Mouse (Mus musculus): ENCODE data around the gene Dctn3. TPM values are rescaled to one million over a fixed set of nuclear protein-coding genes. Genes with fewer than 3 reads are reported as not detected.
"Not testable (repeated sequence)": the region's sequence is repeated elsewhere in the genome, so short reads cannot be mapped to it uniquely, and the experiment has no call there.

The Dctn3 gene
- polyA plus RNA-seq, 1 experiment from 2014 or later: 180 TPM

GRCm38 (mm10) chr4:41711705-41712375 lies 11.1 kb downstream of the Dctn3 start:
- ATAC-seq (ENCODE audit: insufficient read depth, low FRiP score, low TSS enrichment) (no peak), DNase-seq (ENCODE audit: low spot score) (no peak)
- 0 out of 2 replicates have a peak overlapping the region, but pooled peaks have one; percentile 73 for H3K4me3 ChIP-seq (ENCODE audit: low read depth, low read length)
- 85% methylated on average over 16 of the region's 16 CpGs for WGBS
- peaks cover 22% of the 10 kb centered on the region for H3K4me1 ChIP-seq (ENCODE audit: control insufficient read depth, insufficient read depth, low read length)
- no peaks in the 10 kb centered on the region for H3K9me3 ChIP-seq (ENCODE audit: control insufficient read depth, low read length)
- H3K27me3 ChIP-seq (ENCODE audit: control insufficient read depth, insufficient read depth, low read length): no peaks in the 10 kb centered on the region
- peak overlapping the region; percentile 72 for H3K4me2 ChIP-seq (ENCODE audit: low read depth)
- peaks cover 6% of the 10 kb centered on the region; the same call in 1 of the 2 replicates for H3K36me3 ChIP-seq (ENCODE audit: control insufficient read depth, insufficient read depth, low read length)
- H3K27ac ChIP-seq (ENCODE audit: low read depth, low read length): no peak overlapping the region
- no peak overlapping the region for H3K9ac ChIP-seq (ENCODE audit: low read length)

GRCm38 (mm10) chr4:41710229-41710628 lies 12.7 kb downstream of the Dctn3 start:
- H3K4me1 ChIP-seq (ENCODE audit: control insufficient read depth, insufficient read depth, low read length): peaks cover 28% of the 10 kb centered on the region
- no peak for ATAC-seq (ENCODE audit: insufficient read depth, low FRiP score, low TSS enrichment)
- no peaks in the 10 kb centered on the region for H3K9me3 ChIP-seq (ENCODE audit: control insufficient read depth, low read length)
- H3K4me3 ChIP-seq (ENCODE audit: low read depth, low read length): no peak overlapping the region
- WGBS: 65% methylated on average over 4 of the region's 4 CpGs
- no peak overlapping the region for H3K9ac ChIP-seq (ENCODE audit: low read length)
- H3K36me3 ChIP-seq (ENCODE audit: control insufficient read depth, insufficient read depth, low read length): peaks cover 6% of the 10 kb centered on the region; the same call in 1 of the 2 replicates
- no peak for DNase-seq (ENCODE audit: low spot score)
- no peak overlapping the region for H3K4me2 ChIP-seq (ENCODE audit: low read depth)
- no peaks in the 10 kb centered on the region for H3K27me3 ChIP-seq (ENCODE audit: control insufficient read depth, insufficient read depth, low read length)
- no peak overlapping the region for H3K27ac ChIP-seq (ENCODE audit: low read depth, low read length)

GRCm38 (mm10) chr4:41708192-41708745 lies 14.7 kb downstream of the Dctn3 start:
- Histone ChIP-seq H3K27me3 (ENCODE audit: control insufficient read depth, insufficient read depth, low read length) (no peaks in the 10 kb centered on the region), H3K9ac (ENCODE audit: low read length) (no peak overlapping the region), H3K36me3 (ENCODE audit: control insufficient read depth, insufficient read depth, low read length) (peaks cover 6% of the 10 kb centered on the region; the same call in 1 of the 2 replicates), H3K9me3 (ENCODE audit: control insufficient read depth, low read length) (no peaks in the 10 kb centered on the region), H3K4me3 (ENCODE audit: low read depth, low read length) (no peak overlapping the region), H3K4me1 (ENCODE audit: control insufficient read depth, insufficient read depth, low read length) (peaks cover 25% of the 10 kb centered on the region), H3K27ac (ENCODE audit: low read depth, low read length) (no peak overlapping the region), H3K4me2 (ENCODE audit: low read depth) (no peak overlapping the region)
- 43% methylated on average over 8 of the region's 8 CpGs for whole genome bisulfite sequencing
- ATAC-seq (ENCODE audit: insufficient read depth, low FRiP score, low TSS enrichment) (no peak), DNase-seq (ENCODE audit: low spot score) (peak; percentile 52)

GRCm38 (mm10) chr4:41707011-41707535 lies 15.9 kb downstream of the Dctn3 start:
- Histone ChIP-seq H3K4me3 (ENCODE audit: low read depth, low read length) (no peak overlapping the region), H3K4me1 (ENCODE audit: control insufficient read depth, insufficient read depth, low read length) (peaks cover 20% of the 10 kb centered on the region), H3K4me2 (ENCODE audit: low read depth) (peak overlapping the region; percentile 28), H3K27ac (ENCODE audit: low read depth, low read length) (0 out of 2 replicates have a peak overlapping the region, but pooled peaks have one; percentile 49), H3K9ac (ENCODE audit: low read length) (no peak overlapping the region), H3K9me3 (ENCODE audit: control insufficient read depth, low read length) (no peaks in the 10 kb centered on the region), H3K27me3 (ENCODE audit: control insufficient read depth, insufficient read depth, low read length) (no peaks in the 10 kb centered on the region), H3K36me3 (ENCODE audit: control insufficient read depth, insufficient read depth, low read length) (peaks cover 5% of the 10 kb centered on the region; the same call in 1 of the 2 replicates)
- peak; percentile 86 for ATAC-seq (ENCODE audit: insufficient read depth, low FRiP score, low TSS enrichment)
- WGBS: under 1% methylated on average over 13 of the region's 13 CpGs
- DNase-seq (ENCODE audit: low spot score): peak; percentile 85

- peaks cover 16% of the 10 kb centered on the region; the same call in 1 of the 2 replicates for H3K4me1 ChIP-seq (ENCODE audit: control insufficient read depth, insufficient read depth, low read length)
- no peak overlapping the region for H3K27ac ChIP-seq (ENCODE audit: low read depth, low read length)
- no peak for DNase-seq (ENCODE audit: low spot score)
- H3K4me3 ChIP-seq (ENCODE audit: low read depth, low read length): no peak overlapping the region
- ATAC-seq (ENCODE audit: insufficient read depth, low FRiP score, low TSS enrichment): no peak
- H3K9ac ChIP-seq (ENCODE audit: low read length): no peak overlapping the region
- no peaks in the 10 kb centered on the region for H3K27me3 ChIP-seq (ENCODE audit: control insufficient read depth, insufficient read depth, low read length)
- no peak overlapping the region for H3K4me2 ChIP-seq (ENCODE audit: low read depth)
- WGBS: 74% methylated on average over 19 of the region's 19 CpGs
- H3K36me3 ChIP-seq (ENCODE audit: control insufficient read depth, insufficient read depth, low read length): no peaks in the 10 kb centered on the region
- H3K9me3 ChIP-seq (ENCODE audit: control insufficient read depth, low read length): no peaks in the 10 kb centered on the region
Measured at GRCm38 (mm10) chr4:41705922-41706754, 16.8 kb downstream of the Dctn3 start.

- H3K9me3 ChIP-seq (ENCODE audit: control insufficient read depth, low read length): no peaks in the 10 kb centered on the region
- no peak overlapping the region for H3K4me3 ChIP-seq (ENCODE audit: low read depth, low read length)
- DNase-seq (ENCODE audit: low spot score) (peak; percentile 24), ATAC-seq (ENCODE audit: insufficient read depth, low FRiP score, low TSS enrichment) (no peak)
- no peak overlapping the region for H3K4me2 ChIP-seq (ENCODE audit: low read depth)
- peaks cover 16% of the 10 kb centered on the region; the same call in 1 of the 2 replicates for H3K4me1 ChIP-seq (ENCODE audit: control insufficient read depth, insufficient read depth, low read length)
- H3K27me3 ChIP-seq (ENCODE audit: control insufficient read depth, insufficient read depth, low read length): no peaks in the 10 kb centered on the region
- H3K27ac ChIP-seq (ENCODE audit: low read depth, low read length): no peak overlapping the region
- no peak overlapping the region for H3K9ac ChIP-seq (ENCODE audit: low read length)
- 2% methylated on average over 5 of the region's 5 CpGs for WGBS
- H3K36me3 ChIP-seq (ENCODE audit: control insufficient read depth, insufficient read depth, low read length): no peaks in the 10 kb centered on the region
Measured at GRCm38 (mm10) chr4:41704651-41705050, 18.3 kb downstream of the Dctn3 start.

- not testable (repeated sequence) for ATAC-seq (ENCODE audit: insufficient read depth, low FRiP score, low TSS enrichment); H3K27me3 ChIP-seq (ENCODE audit: control insufficient read depth, insufficient read depth, low read length); DNase-seq (ENCODE audit: low spot score); H3K9ac ChIP-seq (ENCODE audit: low read length); H3K9me3 ChIP-seq (ENCODE audit: control insufficient read depth, low read length); H3K4me3 ChIP-seq (ENCODE audit: low read depth, low read length); H3K36me3 ChIP-seq (ENCODE audit: control insufficient read depth, insufficient read depth, low read length); H3K4me2 ChIP-seq (ENCODE audit: low read depth); H3K27ac ChIP-seq (ENCODE audit: low read depth, low read length)
- H3K4me1 ChIP-seq (ENCODE audit: control insufficient read depth, insufficient read depth, low read length): peaks cover 12% of the 10 kb centered on the region; the same call in 1 of the 2 replicates
- 68% methylated on average over 2 of the region's 2 CpGs for WGBS
Measured at GRCm38 (mm10) chr4:41702226-41702625, 20.7 kb downstream of the Dctn3 start.

- not testable (repeated sequence) for H3K4me2 ChIP-seq (ENCODE audit: low read depth); H3K27ac ChIP-seq (ENCODE audit: low read depth, low read length); H3K27me3 ChIP-seq (ENCODE audit: control insufficient read depth, insufficient read depth, low read length); DNase-seq (ENCODE audit: low spot score); H3K9ac ChIP-seq (ENCODE audit: low read length); ATAC-seq (ENCODE audit: insufficient read depth, low FRiP score, low TSS enrichment); H3K9me3 ChIP-seq (ENCODE audit: control insufficient read depth, low read length); H3K36me3 ChIP-seq (ENCODE audit: control insufficient read depth, insufficient read depth, low read length); H3K4me1 ChIP-seq (ENCODE audit: control insufficient read depth, insufficient read depth, low read length); H3K4me3 ChIP-seq (ENCODE audit: low read depth, low read length)
- 90% methylated on average over 2 of the region's 8 CpGs for whole genome bisulfite sequencing
Measured at GRCm38 (mm10) chr4:41700224-41700623, 22.7 kb downstream of the Dctn3 start.
